Mouse (Mus musculus) embryonic facial prominence, embryonic 11.5 days (tissue): Measurements from ENCODE around the gene Epha3. TPM values are rescaled to one million over a fixed set of nuclear protein-coding genes. Genes with fewer than 3 reads are reported as not detected.

Source experiments
- ATAC-seq: fragments of 200-750 bp; cut with Nextera tagmentation; replicated peaks from 2 replicates; pipeline ENCODE4 v1.8.0; 2017; ENCODE audit warnings: low read depth; ENCODE audit not compliant: insufficient number of reproducible peaks, low FRiP score, low TSS enrichment
- DNase-seq: peaks from one replicate; pipeline ENCODE4 v3.0.0-alpha.2; 2015; ENCODE audit warnings: low spot score
- H3K27ac ChIP-seq: fragments of 300-500 bp; sonication (generic); replicated peaks from 2 replicates; pipeline ENCODE4 v1.5.1; 2014; ENCODE audit warnings: mild to moderate bottlenecking, low read depth, low read length, control low read depth
- H3K27me3 ChIP-seq: fragments of 300-500 bp; sonication (generic); 2 replicates; pipeline ENCODE4 v1.6.1; 2014; ENCODE audit warnings: mild to moderate bottlenecking, low read length, moderate library complexity, mixed read lengths; ENCODE audit not compliant: control insufficient read depth, insufficient read depth
- H3K36me3 ChIP-seq: fragments of 300-500 bp; sonication (generic); replicated peaks from 2 replicates; pipeline ENCODE4 v1.6.1; 2014; ENCODE audit warnings: low read depth, mild to moderate bottlenecking, low read length, moderate library complexity, mixed read lengths; ENCODE audit not compliant: control insufficient read depth, insufficient read depth
- H3K4me1 ChIP-seq: fragments of 300-500 bp; sonication (generic); 2 replicates; pipeline ENCODE4 v1.6.1; 2014; ENCODE audit warnings: low read length, mixed read lengths; ENCODE audit not compliant: control insufficient read depth, insufficient read depth
- H3K4me2 ChIP-seq: fragments of 300-500 bp; sonication (generic); 2 replicates; pipeline ENCODE4 v1.6.1; 2014; ENCODE audit warnings: low read depth, mild to moderate bottlenecking, control low read depth, low read length, moderate library complexity
- H3K4me3 ChIP-seq: fragments of 300-500 bp; sonication (generic); 2 replicates; pipeline ENCODE4 v1.5.1; 2014; ENCODE audit warnings: low read depth, low read length, control low read depth
- H3K9ac ChIP-seq: fragments of 300-500 bp; sonication (generic); replicated peaks from 2 replicates; pipeline ENCODE4 v1.6.1; 2014; ENCODE audit warnings: mild to moderate bottlenecking, control low read depth, low read length
- H3K9me3 ChIP-seq: fragments of 300-500 bp; sonication (generic); replicated peaks from 2 replicates; pipeline ENCODE4 v1.6.1; 2016; ENCODE audit warnings: mild to moderate bottlenecking, low read length, inconsistent platforms, mixed read lengths; ENCODE audit not compliant: control insufficient read depth
- WGBS: fragments of 180-500 bp; shearing (Covaris S2); extraction: QIAGEN DNeasy Blood & Tissue Kit; methylation state at CpG from one replicate; pipeline ENCODE4 v1.1.7; 2014; 5-methylcytosine and 5-hydroxymethylcytosine counted together
- polyA plus RNA-seq: library from polyadenylated mRNA; unstranded; fragments of >200 nt; fragmentation: Nextera tagmentation; extraction: Ambion mirVana; gene quantifications from 2 replicates; pipeline ENCODE4 v1.2.1, GENCODE M21; 2014

The Epha3 gene
- polyA plus RNA-seq, 1 experiment from 2014 or later, result 51.5 TPM

- no peaks in the 10 kb centered on the region for H3K9me3 ChIP-seq
- H3K4me1 ChIP-seq, result no peaks in the 10 kb centered on the region
- DNase-seq (peak; percentile 21), ATAC-seq (no peak)
- no peak overlapping the region for H3K4me2 ChIP-seq
- no peak overlapping the region for H3K4me3 ChIP-seq
- H3K9ac ChIP-seq, result no peak overlapping the region
- no peaks in the 10 kb centered on the region for H3K36me3 ChIP-seq
- no peaks in the 10 kb centered on the region for H3K27me3 ChIP-seq
- H3K27ac ChIP-seq, result no peak overlapping the region
- 44% methylated on average over 1 of the region's 1 CpGs for WGBS
Observed at GRCm38 (mm10) chr16:63674426-63674825, 189.5 kb downstream of the Epha3 start.

DNA sequence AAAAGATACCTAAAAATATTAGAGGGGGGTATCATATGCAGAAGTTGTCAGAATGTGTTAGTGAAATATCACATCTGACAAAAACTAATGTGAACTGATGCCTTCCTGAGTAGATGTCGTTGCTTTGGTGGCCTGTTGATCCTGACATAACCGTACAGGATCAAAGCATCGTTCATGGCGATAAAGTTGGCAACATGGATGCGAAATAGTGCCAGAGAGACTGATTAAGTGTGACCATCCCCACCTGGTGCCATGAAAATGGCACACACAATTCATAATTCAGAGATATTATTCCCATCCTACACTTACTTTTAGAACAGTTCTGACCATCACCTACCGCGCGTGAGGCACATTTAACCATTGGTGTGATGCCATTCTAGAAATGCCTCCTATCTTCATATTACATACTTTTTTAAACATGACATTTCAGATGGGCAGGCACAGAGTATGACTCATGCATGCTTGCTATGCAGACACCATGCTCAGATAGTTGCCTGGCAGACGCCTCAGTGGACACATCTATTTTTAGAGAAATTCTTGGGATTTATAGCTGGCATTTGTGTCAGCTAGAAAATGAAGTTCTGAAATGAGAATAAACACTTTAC, 190.6 kb downstream of the Epha3 start:
- Histone ChIP-seq H3K36me3 (no peaks in the 10 kb centered on the region), H3K9me3 (no peaks in the 10 kb centered on the region), H3K4me1 (no peaks in the 10 kb centered on the region), H3K4me3 (no peak overlapping the region), H3K27me3 (no peaks in the 10 kb centered on the region), H3K4me2 (no peak overlapping the region), H3K9ac (no peak overlapping the region), H3K27ac (no peak overlapping the region)
- ATAC-seq, result no peak
- 86% methylated on average over 9 of the region's 9 CpGs for WGBS
- DNase-seq, result no peak

- no peaks in the 10 kb centered on the region for H3K36me3 ChIP-seq
- 42% methylated on average over 3 of the region's 3 CpGs for WGBS
- no peak for ATAC-seq
Observed at GRCm38 (mm10) chr16:63665897-63666464, 198.0 kb downstream of the Epha3 start.

GRCm38 (mm10) chr16:63658302-63658974, 205.5 kb downstream of the Epha3 start:
- DNase-seq (peak; percentile 55), ATAC-seq (no peak; the same call in 1 of the 2 replicates)
- Histone ChIP-seq H3K36me3 (no peaks in the 10 kb centered on the region), H3K4me1 (no peaks in the 10 kb centered on the region), H3K27me3 (no peaks in the 10 kb centered on the region), H3K4me2 (no peak overlapping the region), H3K9me3 (no peaks in the 10 kb centered on the region), H3K4me3 (no peak overlapping the region), H3K27ac (no peak overlapping the region), H3K9ac (no peak overlapping the region)
- WGBS, result 14% methylated on average over 4 of the region's 4 CpGs

More at GRCm38 (mm10) chr16:63665897-63666464, 198.0 kb downstream of the Epha3 start:
- no peak overlapping the region for H3K9ac ChIP-seq
- H3K27me3 ChIP-seq, result no peaks in the 10 kb centered on the region
- no peak overlapping the region for H3K4me2 ChIP-seq
- no peaks in the 10 kb centered on the region for H3K9me3 ChIP-seq
- DNase-seq, result no peak
- H3K27ac ChIP-seq, result no peak overlapping the region
- no peaks in the 10 kb centered on the region for H3K4me1 ChIP-seq
- H3K4me3 ChIP-seq, result no peak overlapping the region

DNA sequence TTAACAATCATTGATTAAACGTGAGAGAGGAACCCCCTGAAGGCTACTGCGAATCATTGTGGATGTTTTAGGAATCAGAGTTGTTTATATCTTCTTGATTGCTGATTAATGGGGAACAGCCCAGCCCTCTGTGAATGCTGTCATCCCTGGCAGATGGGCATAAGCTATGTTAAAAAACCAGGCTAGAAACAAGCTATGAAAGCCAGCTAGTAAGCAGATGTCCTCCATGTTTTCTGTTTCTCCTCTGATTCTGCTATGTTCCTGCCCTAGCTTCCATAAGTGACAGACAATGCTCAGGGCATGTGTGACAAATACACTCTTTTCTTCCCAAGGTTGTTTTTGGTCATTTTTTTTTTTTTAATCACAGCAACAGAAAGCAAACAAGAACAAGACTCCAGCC, 206.2 kb downstream of the Epha3 start:
- H3K9ac ChIP-seq, result no peak overlapping the region
- no peaks in the 10 kb centered on the region for H3K4me1 ChIP-seq
- ATAC-seq (no peak), DNase-seq (no peak)
- no peak overlapping the region for H3K27ac ChIP-seq
- no peak overlapping the region for H3K4me3 ChIP-seq
- no peaks in the 10 kb centered on the region for H3K36me3 ChIP-seq
- WGBS, result 40% methylated on average over 2 of the region's 2 CpGs
- no peaks in the 10 kb centered on the region for H3K27me3 ChIP-seq
- H3K4me2 ChIP-seq, result no peak overlapping the region
- H3K9me3 ChIP-seq, result no peaks in the 10 kb centered on the region

DNA sequence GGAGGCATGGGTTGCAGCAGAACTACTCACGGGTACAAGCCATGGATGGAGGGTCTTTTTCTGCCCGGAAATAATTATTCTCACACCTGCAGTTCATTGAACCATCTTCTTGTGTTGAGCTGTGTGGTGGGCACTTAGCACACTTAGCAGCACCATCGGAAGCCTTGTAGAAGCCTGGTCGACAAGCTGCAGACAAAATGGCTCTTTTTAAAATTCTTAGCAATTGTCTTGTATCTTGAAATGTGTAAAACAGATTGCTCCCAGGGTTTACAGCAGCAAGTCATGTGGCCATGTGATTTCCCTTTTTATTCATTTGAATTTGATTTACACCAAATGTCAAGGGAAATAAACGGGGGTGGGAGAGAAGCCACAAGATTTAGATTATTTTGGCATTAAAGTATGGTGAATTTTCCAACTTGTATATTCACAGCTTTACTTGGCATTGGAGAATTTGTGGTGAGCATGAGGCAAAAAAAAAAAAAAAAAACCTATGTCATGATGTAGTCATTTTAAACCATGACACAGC, 210.5 kb downstream of the Epha3 start:
- Histone ChIP-seq H3K36me3 (no peaks in the 10 kb centered on the region), H3K9ac (no peak overlapping the region), H3K4me3 (no peak overlapping the region), H3K27me3 (no peaks in the 10 kb centered on the region), H3K27ac (no peak overlapping the region), H3K4me1 (no peaks in the 10 kb centered on the region), H3K4me2 (no peak overlapping the region), H3K9me3 (no peaks in the 10 kb centered on the region)
- 88% methylated on average over 5 of the region's 5 CpGs for WGBS
- no peak for DNase-seq
- no peak for ATAC-seq

DNA sequence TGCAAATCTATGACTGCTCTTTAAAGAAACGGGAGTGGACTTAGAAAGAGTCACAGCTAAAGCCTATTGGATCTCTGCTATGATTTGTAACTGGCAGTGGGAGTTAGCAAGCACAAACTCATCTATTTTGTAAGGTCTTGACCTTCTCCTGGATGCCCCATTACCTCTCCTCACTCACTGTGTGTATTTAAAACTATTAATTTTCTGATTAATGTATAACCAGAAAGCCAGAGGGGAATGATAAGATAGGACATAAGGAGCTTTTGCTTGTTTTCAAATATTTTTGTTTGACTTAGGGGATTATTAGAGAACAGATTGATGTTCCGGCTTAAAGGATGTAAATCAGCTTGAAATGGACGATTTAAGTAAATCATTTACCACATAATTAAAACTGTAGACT, 213.2 kb downstream of the Epha3 start:
- WGBS, result 92% methylated on average over 3 of the region's 3 CpGs
- DNase-seq (no peak), ATAC-seq (no peak)
- no peaks in the 10 kb centered on the region for H3K9me3 ChIP-seq
- no peak overlapping the region for H3K9ac ChIP-seq
- H3K36me3 ChIP-seq, result no peaks in the 10 kb centered on the region
- no peak overlapping the region for H3K4me3 ChIP-seq
- H3K4me2 ChIP-seq, result no peak overlapping the region
- H3K4me1 ChIP-seq, result no peaks in the 10 kb centered on the region
- H3K27ac ChIP-seq, result no peak overlapping the region
- H3K27me3 ChIP-seq, result no peaks in the 10 kb centered on the region

GRCm38 (mm10) chr16:63646577-63646976, 217.4 kb downstream of the Epha3 start:
- no peak for DNase-seq
- no peaks in the 10 kb centered on the region for H3K9me3 ChIP-seq
- ATAC-seq, result no peak
- H3K27me3 ChIP-seq, result no peaks in the 10 kb centered on the region
- H3K27ac ChIP-seq, result no peak overlapping the region
- no peaks in the 10 kb centered on the region for H3K4me1 ChIP-seq
- H3K4me3 ChIP-seq, result no peak overlapping the region
- no peaks in the 10 kb centered on the region for H3K36me3 ChIP-seq
- no peak overlapping the region for H3K4me2 ChIP-seq
- H3K9ac ChIP-seq, result no peak overlapping the region
